Mouse (Mus musculus) kidney, adult 8-10 months (tissue): ENCODE results near the gene Ghr.

Experiments
- DNase-seq, 2 experiments: peaks; one replicate each; pipeline ENCODE4 v3.0.0; 2022

The Ghr gene

GRCm38 (mm10) chr15:3514027-3514426 is 69.3 kb downstream of the Ghr start:
- DNase-seq = no peak

GRCm38 (mm10) chr15:3512380-3512779 is 70.9 kb downstream of the Ghr start:
- DNase-seq = no peak

GRCm38 (mm10) chr15:3511639-3512171 is 71.6 kb downstream of the Ghr start:
- DNase-seq = no peak

GRCm38 (mm10) chr15:3509089-3509488 is 74.2 kb downstream of the Ghr start:
- no peak for DNase-seq

- DNase-seq = no peak
Observed at GRCm38 (mm10) chr15:3507329-3507728, 76.0 kb downstream of the Ghr start.

- DNase-seq = no peak
Observed at GRCm38 (mm10) chr15:3504700-3505099, 78.6 kb downstream of the Ghr start.

- peak; percentile 53 to 59 for DNase-seq
Observed at GRCm38 (mm10) chr15:3501683-3502082, 81.6 kb downstream of the Ghr start.

GRCm38 (mm10) chr15:3499020-3499419 is 84.3 kb downstream of the Ghr start:
- no peak for DNase-seq

- DNase-seq = no peak
Observed at GRCm38 (mm10) chr15:3497946-3498580, 85.2 kb downstream of the Ghr start.

GRCm38 (mm10) chr15:3490868-3491267 is 92.4 kb downstream of the Ghr start:
- no peak for DNase-seq

- DNase-seq = no peak
Observed at GRCm38 (mm10) chr15:3490011-3490410, 93.3 kb downstream of the Ghr start.

- no peak for DNase-seq
Observed at GRCm38 (mm10) chr15:3489180-3489579, 94.1 kb downstream of the Ghr start.

- DNase-seq = no peak
Observed at GRCm38 (mm10) chr15:3488601-3489000, 94.7 kb downstream of the Ghr start.

GRCm38 (mm10) chr15:3486691-3487090 is 96.6 kb downstream of the Ghr start:
- no peak for DNase-seq

GRCm38 (mm10) chr15:3485367-3485766 is 97.9 kb downstream of the Ghr start:
- no peak for DNase-seq

GRCm38 (mm10) chr15:3483451-3483850 is 99.8 kb downstream of the Ghr start:
- DNase-seq = no peak

GRCm38 (mm10) chr15:3469230-3469629 is 114.1 kb downstream of the Ghr start:
- no peak for DNase-seq

- DNase-seq = no peak
Observed at GRCm38 (mm10) chr15:3466608-3467007, 116.7 kb downstream of the Ghr start.

GRCm38 (mm10) chr15:3464754-3465153 is 118.5 kb downstream of the Ghr start:
- peak; percentile 78 to 89 for DNase-seq

- peak; percentile 72 to 84 for DNase-seq
Observed at GRCm38 (mm10) chr15:3456543-3456942, 126.7 kb downstream of the Ghr start.

- DNase-seq = no peak
Observed at GRCm38 (mm10) chr15:3455572-3455971, 127.7 kb downstream of the Ghr start.

GRCm38 (mm10) chr15:3452080-3452752 is 131.1 kb downstream of the Ghr start:
- DNase-seq = no peak

GRCm38 (mm10) chr15:3449564-3449963 is 133.7 kb downstream of the Ghr start:
- DNase-seq = no peak

GRCm38 (mm10) chr15:3445285-3445909 is 137.9 kb downstream of the Ghr start:
- no peak for DNase-seq
